Mouse (Mus musculus) spleen, embryonic (tissue): ENCODE results near the gene Clasp2.
"Not testable (repeated sequence)": the region's sequence is repeated elsewhere in the genome, so short reads cannot be mapped to it uniquely, and the experiment has no call there.

Source experiments
- CTCF ChIA-PET: fragments of 350-600 bp; sonication (Branson Sonifier 250); formaldehyde crosslinking; loops from one replicate; lab custom pipeline; 2022; lab: Charles Lee

The Clasp2 gene

GRCm38 (mm10) chr9:113815836-113816235 lies 74.6 kb downstream of the Clasp2 start:
- CTCF ChIA-PET, result no interaction called here

GRCm38 (mm10) chr9:113822150-113822549 lies 80.9 kb downstream of the Clasp2 start:
- CTCF ChIA-PET, result no interaction called here

GRCm38 (mm10) chr9:113828719-113829118 lies 87.4 kb downstream of the Clasp2 start:
- CTCF ChIA-PET, result no interaction called here

GRCm38 (mm10) chr9:113830219-113830618 lies 88.9 kb downstream of the Clasp2 start:
- CTCF ChIA-PET, result no interaction called here

- CTCF ChIA-PET, result no interaction called here
Measured at GRCm38 (mm10) chr9:113833481-113833880, 92.2 kb downstream of the Clasp2 start.

GRCm38 (mm10) chr9:113837001-113837400 lies 95.7 kb downstream of the Clasp2 start:
- CTCF ChIA-PET, result interaction anchor here (0.7 kb wide), 1 partner anchor 12 kb away, joined by 3 read pairs; no protein-coding TSS in a partner anchor

- CTCF ChIA-PET, result interaction anchor here (0.7 kb wide), 1 partner anchor 11 kb away, joined by 3 read pairs; no protein-coding TSS in a partner anchor
Measured at GRCm38 (mm10) chr9:113837461-113837860, 96.2 kb downstream of the Clasp2 start.

GRCm38 (mm10) chr9:113844029-113844428 lies 102.8 kb downstream of the Clasp2 start:
- CTCF ChIA-PET, result no interaction called here

GRCm38 (mm10) chr9:113855441-113855840 lies 114.2 kb downstream of the Clasp2 start:
- CTCF ChIA-PET, result no interaction called here

GRCm38 (mm10) chr9:113857281-113857928 lies 116.1 kb downstream of the Clasp2 start:
- CTCF ChIA-PET, result no interaction called here

- CTCF ChIA-PET, result no interaction called here
Measured at GRCm38 (mm10) chr9:113857929-113858440, 116.7 kb downstream of the Clasp2 start.

- CTCF ChIA-PET, result no interaction called here
Measured at GRCm38 (mm10) chr9:113859420-113859819, 118.1 kb downstream of the Clasp2 start.

- CTCF ChIA-PET, result no interaction called here
Measured at GRCm38 (mm10) chr9:113863370-113863999, 122.2 kb downstream of the Clasp2 start.

- CTCF ChIA-PET, result no interaction called here
Measured at GRCm38 (mm10) chr9:113867951-113868350, 126.7 kb downstream of the Clasp2 start.

- CTCF ChIA-PET, result no interaction called here
Measured at GRCm38 (mm10) chr9:113894903-113895302, 153.6 kb downstream of the Clasp2 start.

- CTCF ChIA-PET, result no interaction called here
Measured at GRCm38 (mm10) chr9:113903136-113903535, 161.9 kb downstream of the Clasp2 start.

- CTCF ChIA-PET, result not testable (repeated sequence)
Measured at GRCm38 (mm10) chr9:113904315-113904714, 163.0 kb downstream of the Clasp2 start.

- CTCF ChIA-PET, result no interaction called here
Measured at GRCm38 (mm10) chr9:113915789-113916188, 174.5 kb downstream of the Clasp2 start.

GRCm38 (mm10) chr9:113922677-113923076 lies 181.4 kb downstream of the Clasp2 start:
- CTCF ChIA-PET, result interaction anchor here (0.8 kb wide), 1 partner anchor 25 kb away, joined by 3 read pairs; no protein-coding TSS in a partner anchor

GRCm38 (mm10) chr9:113924883-113925282 lies 183.6 kb downstream of the Clasp2 start:
- CTCF ChIA-PET, result no interaction called here

- CTCF ChIA-PET, result no interaction called here
Measured at GRCm38 (mm10) chr9:113928591-113928990, 187.3 kb downstream of the Clasp2 start.

GRCm38 (mm10) chr9:113929676-113930075 lies 188.4 kb downstream of the Clasp2 start:
- CTCF ChIA-PET, result no interaction called here
